Mouse (Mus musculus): ENCODE results near the gene Lemd2.

GRCm38 (mm10) chr17:27239941-27240340 lies 35.7 kb upstream of the Lemd2 start:
- no peak for TF ChIP-seq POLR2A (IDR thresholded peaks at IDR 0.05; ENCODE audit: insufficient read length, low read depth)
- TF ChIP-seq E2F4 (IDR thresholded peaks at IDR 0.05; ENCODE audit: insufficient read depth), result no peak
- TF ChIP-seq USF1 (IDR thresholded peaks at IDR 0.05; ENCODE audit: low read depth), result no peak
- no peak for TF ChIP-seq MAX (IDR thresholded peaks at IDR 0.05; ENCODE audit: low read depth)
- TF ChIP-seq POLR2AphosphoS2 (IDR thresholded peaks at IDR 0.05; ENCODE audit: insufficient read length, low read depth), result no peak
